Mouse (Mus musculus): Measurements from ENCODE around the gene Hbq1b.
"Not testable (repeated sequence)": the region's sequence is repeated elsewhere in the genome, so short reads cannot be mapped to it uniquely, and the experiment has no call there.

Hbq1b gene

GRCm38 (mm10) chr11:32267964-32268363 lies 18.8 kb upstream of the Hbq1b start:
- DNase-seq (ENCODE audit: low read depth, low spot score), result no peak

- no peak for DNase-seq (ENCODE audit: low read depth, low spot score)
These were observed 17.8 kb upstream of the Hbq1b start for GRCm38 (mm10) chr11:32268952-32269351.

GRCm38 (mm10) chr11:32271178-32271577 lies 15.6 kb upstream of the Hbq1b start:
- DNase-seq (ENCODE audit: low read depth, low spot score), result no peak

DNA sequence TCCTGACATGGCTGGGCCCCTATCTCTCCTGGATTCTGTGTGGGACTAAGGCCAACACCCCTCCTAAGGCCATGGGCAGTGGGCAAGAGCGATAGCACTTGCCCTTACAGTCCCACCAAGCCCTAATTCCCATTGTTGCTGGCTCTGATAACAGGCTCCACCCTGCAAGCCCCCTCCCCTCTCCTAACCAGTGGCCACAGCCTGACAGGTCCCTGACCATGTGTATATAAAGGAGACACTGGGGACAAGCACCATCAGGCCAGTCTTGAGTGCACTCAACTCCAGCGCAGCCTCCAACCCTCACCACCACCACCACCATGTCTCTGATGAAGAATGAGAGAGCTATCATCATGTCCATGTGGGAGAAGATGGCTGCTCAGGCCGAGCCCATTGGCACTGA lies 10.4 kb upstream of the Hbq1b start, which contains the start of gene Hba-x:
Gene Hba-x (plus strand): TSS at position 54 of the 400 bp plus-strand sequence.
- DNase-seq (ENCODE audit: low read depth, low spot score), result no peak

DNA sequence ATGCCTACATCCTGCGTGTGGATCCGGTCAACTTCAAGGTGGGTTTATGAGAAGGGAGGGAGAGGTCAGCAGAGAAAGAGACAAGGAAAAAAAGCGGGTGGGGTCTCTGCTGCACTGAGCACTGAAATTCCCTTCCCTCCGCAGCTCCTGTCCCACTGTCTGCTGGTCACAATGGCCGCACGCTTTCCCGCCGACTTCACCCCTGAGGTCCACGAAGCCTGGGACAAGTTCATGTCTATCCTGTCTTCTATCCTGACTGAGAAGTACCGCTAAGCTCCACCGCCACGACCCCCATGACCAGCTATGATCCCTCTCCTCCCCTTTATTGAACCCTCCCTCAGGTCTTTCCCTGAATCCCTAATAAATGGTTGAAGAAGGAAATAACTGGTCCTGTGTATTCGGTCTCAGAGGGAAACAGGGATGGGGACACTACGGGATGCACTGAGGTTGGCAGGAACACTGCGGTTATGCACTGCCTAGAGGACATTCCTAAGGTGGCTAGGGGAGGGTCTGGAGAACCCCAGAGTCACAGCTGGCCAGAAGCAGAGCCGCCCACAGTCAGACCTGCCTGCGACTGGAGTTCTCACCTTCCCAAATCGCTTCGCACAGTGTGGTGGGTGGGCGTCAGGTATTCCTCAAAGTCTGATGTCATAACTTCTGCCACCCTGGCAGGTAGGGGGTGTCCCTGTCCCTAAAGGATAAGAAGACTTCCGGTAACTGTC lies 8.9 kb upstream of the Hbq1b start:
- DNase-seq (ENCODE audit: low read depth, low spot score), result no peak

DNA sequence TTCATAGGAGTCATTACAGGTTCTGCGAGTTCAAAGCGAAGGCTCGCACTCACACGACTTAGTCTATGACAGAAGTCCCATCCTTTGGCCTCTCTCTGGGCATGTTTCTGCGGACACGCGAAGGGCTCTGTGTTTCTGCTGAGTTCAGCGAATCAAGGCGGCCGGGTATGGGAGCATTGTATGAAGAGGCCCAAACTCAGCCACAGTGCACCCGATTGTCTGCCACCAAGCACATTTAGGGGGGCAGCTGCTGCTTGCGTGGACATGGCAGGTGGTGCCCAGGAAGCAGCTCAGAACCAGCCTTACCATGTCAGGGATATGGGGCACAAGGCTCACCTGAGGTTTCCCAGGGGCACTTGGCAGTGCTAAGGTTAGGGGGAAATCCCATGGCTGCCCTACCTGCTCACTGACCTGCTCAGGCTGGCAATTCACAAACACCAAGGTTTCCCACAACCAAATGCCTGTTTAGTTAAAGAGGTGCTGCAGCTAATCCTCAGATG lies 8.3 kb upstream of the Hbq1b start:
- no peak for DNase-seq (ENCODE audit: low read depth, low spot score)

DNA sequence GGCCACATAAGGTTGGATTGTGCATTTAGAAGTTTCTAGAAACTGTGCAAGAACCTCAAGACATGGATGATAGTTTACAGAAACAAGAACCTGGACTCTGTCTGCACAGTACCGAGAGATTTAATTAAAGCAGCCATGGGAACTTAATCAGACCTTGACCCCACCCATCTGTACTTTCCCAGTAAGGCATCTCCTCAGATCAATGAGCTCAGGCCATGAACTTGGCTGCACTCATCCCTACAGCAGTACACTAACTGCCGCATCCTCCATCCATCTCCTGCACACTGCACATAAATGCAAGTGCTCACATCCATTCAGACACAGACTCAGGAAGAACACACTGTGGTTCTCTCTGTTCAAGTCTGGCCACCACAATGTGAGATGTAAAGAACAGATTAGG lies 6.1 kb upstream of the Hbq1b start:
- DNase-seq (ENCODE audit: low read depth, low spot score), result no peak

DNA sequence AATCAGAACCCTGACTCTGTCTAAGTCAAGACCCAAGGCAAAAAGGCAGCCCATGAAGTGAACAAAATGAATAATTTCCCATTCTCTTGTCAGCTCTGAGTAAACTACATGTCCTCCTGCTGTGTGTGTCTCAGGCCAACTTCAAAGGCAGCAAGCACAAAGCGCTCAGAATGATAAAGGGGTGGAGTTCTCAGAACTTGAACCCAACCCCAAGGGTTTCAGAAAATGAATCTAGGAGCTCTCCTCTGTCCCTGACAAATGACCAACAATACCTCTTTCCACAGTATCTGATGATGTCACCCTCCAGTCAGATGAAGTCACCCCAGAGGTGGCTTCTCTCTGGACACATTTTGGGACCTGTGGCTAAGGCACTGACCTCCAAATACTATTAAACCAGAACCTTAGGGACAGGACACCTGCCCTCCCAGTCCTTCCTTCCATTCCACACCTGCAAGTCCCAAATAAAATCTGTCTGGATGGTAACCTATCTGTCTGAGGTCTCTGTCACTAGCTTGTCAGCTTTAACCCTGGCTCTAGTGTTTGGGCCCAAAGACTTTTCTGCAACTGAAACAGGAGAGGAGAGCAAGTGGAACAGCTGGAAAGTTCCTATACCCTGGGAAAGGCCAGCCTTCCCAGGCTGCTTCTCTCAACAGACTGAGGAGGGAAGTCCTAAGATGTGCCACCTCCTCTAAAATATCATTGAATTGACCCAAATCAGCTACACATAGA lies 5.2 kb upstream of the Hbq1b start:
- no peak for DNase-seq (ENCODE audit: low read depth, low spot score)

DNA sequence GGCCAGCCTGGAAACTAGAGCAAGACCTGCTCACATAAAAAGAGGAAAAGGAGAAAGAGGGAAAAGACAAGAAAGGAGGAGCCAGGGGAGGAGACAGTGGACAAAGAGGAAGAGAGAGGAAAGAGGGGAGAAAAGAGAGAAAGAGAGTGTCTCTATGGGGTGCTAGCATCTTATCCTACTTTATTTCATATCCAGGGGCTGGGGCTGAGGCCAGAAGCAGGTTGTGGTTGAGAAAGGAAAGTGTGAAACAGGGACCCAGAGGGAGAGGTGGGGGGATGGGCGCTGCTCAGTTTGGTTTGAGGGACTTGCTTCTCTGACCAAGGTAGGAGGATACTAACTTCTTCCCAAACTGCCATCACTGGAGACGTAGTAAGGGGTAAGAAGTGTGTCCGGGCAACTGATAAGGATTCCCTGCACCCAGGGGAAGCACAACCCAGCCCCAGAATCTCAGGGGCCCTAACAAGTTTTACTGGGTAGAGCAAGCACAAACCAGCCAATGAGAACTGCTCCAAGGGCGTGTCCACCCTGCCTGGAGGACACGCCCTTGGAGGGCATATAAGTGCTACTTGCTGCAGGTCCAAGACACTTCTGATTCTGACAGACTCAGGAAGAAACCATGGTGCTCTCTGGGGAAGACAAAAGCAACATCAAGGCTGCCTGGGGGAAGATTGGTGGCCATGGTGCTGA lies 3.5 kb upstream of the Hbq1b start, which contains the start of gene Hba-a1:
Gene Hba-a1 (plus strand): TSS at position 421 of the 687 bp plus-strand sequence.
- DNase-seq (ENCODE audit: low read depth, low spot score), result not testable (repeated sequence)

- DNase-seq (ENCODE audit: low read depth, low spot score), result not testable (repeated sequence)
These were observed 2.2 kb upstream of the Hbq1b start for GRCm38 (mm10) chr11:32284582-32284981.

GRCm38 (mm10) chr11:32285031-32285775 lies 1.6 kb upstream of the Hbq1b start:
- no peak for DNase-seq (ENCODE audit: low read depth, low spot score)

DNA sequence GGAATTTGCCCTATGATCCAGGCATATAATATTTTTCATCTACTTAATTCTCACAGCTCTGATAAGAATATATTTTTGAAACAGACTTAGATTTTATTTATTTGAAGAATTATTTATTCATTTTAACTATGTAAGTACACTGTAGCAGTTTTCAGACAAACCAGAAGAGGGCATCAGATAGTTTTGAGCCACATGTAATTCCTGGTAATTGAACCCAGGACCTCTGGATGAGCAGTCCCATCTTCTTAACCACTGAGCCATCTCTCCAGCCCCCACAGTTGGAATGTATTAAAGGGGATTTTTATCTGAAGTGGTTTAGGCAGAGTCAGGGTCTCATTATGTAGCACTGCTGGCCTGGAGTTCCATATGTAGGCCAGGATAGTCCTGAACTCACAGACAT lies 878 bp upstream of the Hbq1b start:
- DNase-seq (ENCODE audit: low read depth, low spot score), result not testable (repeated sequence)

GRCm38 (mm10) chr11:32287493-32287825 lies 694 bp downstream of the Hbq1b start:
- DNase-seq (ENCODE audit: low read depth, low spot score), result no peak

DNA sequence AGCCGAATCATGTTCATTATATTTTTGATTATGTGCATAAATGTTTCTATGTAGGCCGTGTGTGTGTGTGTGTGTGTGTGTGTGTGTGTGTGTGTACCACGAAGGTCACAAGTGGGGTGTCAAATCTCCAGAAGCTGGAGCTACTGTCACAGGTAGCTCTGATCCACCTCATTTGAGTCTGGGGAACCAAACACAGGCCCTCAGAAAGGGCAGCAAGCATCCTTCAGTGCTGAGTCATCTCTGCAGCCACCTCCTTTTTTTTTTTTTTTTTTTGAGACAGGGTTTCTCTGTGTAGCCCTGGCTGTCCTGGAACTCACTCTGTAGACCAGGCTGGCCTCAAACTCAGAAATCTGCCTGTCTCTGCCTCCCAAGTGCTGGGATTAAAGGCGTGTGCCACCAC lies 6.1 kb downstream of the Hbq1b start:
- DNase-seq (ENCODE audit: low read depth, low spot score), result not testable (repeated sequence)

DNA sequence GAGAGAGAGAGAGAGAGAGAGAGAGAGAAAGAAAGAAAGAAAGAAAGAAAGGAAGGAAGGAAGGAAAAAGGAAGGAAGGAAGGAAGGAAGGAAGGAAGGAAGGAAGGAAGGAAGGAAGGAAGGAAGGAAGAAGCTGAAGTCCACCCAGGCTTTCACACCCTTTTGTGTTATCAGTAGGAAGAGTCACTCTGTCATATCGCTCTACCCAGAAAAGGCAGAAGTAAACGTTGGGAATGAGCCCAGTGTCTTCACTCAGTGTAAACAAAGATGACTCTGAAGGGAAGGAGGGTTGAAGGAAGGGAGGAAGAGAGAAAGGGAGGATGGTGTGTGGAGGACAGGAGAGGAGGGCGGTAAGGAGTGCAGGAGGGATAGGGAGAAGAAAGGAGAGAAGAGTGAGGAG lies 6.7 kb downstream of the Hbq1b start:
- not testable (repeated sequence) for DNase-seq (ENCODE audit: low read depth, low spot score)

GRCm38 (mm10) chr11:32296203-32296602 lies 9.4 kb downstream of the Hbq1b start, which contains the start of gene Hba-a2:
TSS of gene Hba-a2 (plus strand) at chr11:32296489.
- not testable (repeated sequence) for DNase-seq (ENCODE audit: low read depth, low spot score)

DNA sequence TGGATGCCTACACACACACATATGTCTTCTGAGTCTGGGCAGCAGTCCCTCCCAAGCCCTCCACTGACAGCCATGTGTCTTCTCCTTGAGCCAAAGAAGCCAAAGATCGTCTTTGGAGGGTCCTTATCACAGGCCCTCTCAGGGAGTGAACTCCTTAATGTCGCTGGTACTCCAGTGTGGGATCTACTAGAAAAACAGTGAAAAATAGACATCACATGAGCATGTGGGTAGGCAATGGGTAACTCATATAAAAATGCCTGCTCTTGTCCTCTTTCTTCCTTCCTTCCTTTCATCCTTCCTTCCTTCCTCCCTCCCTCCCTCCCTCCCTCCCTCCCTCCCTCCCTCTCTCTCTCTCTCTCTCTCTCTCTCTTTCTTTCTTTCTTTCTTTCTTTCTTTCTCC lies 10.7 kb downstream of the Hbq1b start:
- not testable (repeated sequence) for DNase-seq (ENCODE audit: low read depth, low spot score)

DNA sequence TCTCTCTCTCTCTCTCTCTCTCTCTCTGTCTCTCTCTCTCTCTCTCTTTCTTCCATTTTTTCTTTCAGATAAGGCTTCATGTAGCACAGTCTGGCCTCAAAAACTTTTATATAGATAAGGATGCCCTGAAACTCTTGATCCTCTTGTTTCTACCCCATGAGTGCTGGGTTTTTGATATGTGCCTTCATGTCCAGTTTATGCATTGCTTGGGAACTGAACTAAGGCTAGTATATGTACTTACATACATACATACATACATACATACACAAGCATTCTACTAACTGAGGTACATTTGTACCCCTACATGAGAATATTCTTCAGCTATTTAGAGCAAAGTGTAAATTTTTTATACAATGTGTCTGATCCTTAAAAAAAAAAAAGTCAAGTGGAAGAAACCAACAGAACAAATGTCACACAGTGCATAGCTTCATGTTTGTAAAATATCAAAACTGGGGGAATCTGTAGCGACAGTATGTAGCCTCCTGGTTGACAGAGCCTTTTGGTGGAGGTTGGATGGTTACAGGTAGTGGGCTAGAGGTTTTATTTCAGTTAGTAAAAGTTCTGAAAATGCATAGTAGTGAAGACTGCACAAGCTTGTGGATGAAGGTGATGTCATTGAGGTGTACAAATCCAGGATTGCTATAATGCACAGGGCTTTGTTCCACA lies 11.2 kb downstream of the Hbq1b start:
- DNase-seq (ENCODE audit: low read depth, low spot score), result no peak

DNA sequence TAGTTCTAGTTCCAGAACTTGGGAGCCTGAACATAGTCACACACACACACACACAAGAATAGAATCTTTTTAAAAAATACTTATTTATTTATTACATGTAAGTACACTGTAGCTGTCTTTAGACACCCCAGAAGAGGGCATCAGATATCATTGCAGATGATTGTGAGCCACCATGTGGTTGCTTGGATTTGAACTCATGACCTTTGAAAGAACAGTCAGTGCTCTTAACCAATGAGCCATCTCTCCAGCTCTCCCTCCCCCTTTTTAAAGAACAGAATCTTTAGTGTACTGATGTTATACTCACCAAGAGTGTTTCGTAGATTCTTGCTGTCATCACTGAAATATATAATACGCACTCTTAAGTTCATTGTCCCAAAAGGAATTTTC lies 11.8 kb downstream of the Hbq1b start:
- DNase-seq (ENCODE audit: low read depth, low spot score), result no peak

GRCm38 (mm10) chr11:32299865-32300264 lies 13.1 kb downstream of the Hbq1b start, which contains the start of gene Hbq1a:
TSS of gene Hbq1a (plus strand) at chr11:32300069.
- DNase-seq (ENCODE audit: low read depth, low spot score), result not testable (repeated sequence)
